Mouse (Mus musculus) MEL (cell line): ENCODE results near the gene Fxn. TPM values are rescaled to one million over a fixed set of nuclear protein-coding genes. Genes with fewer than 3 reads are reported as not detected.
A peak's percentile ranks its signal among the peaks of the same experiment; 100 is the strongest.

Source experiments
- DNase-seq: peaks from one replicate; pipeline ENCODE4 v3.0.0; 2011; ENCODE audit warnings: low read depth, low spot score
- H3K27ac ChIP-seq: 2 replicates; pipeline ENCODE4 v1.5.1; 2012; ENCODE audit warnings: low read depth, mild to moderate bottlenecking, control low read depth, low read length, moderate library complexity; ENCODE audit not compliant: control insufficient read depth
- H3K27me3 ChIP-seq, 2 experiments: fragments of 150-350 bp in 1 of 2; sonication (generic) in 1 of 2; 2 replicates each; pipeline ENCODE4 v1.6.1; 2012; ENCODE audit warnings: low read length in 2 of 2, mild to moderate bottlenecking in 2 of 2, improper control_type of control experiment in 1 of 2, moderate library complexity in 1 of 2; ENCODE audit not compliant: insufficient read depth in 2 of 2, control insufficient read depth in 1 of 2
- H3K36me3 ChIP-seq, 2 experiments: 2 replicates each; pipeline ENCODE4 v1.6.1; 2012 to 2014; ENCODE audit warnings: low read length in 2 of 2, improper control_type of control experiment in 1 of 2, inconsistent platforms in 1 of 2, mild to moderate bottlenecking in 1 of 2; ENCODE audit not compliant: insufficient read depth in 2 of 2, control insufficient read depth in 1 of 2
- H3K4me1 ChIP-seq, 2 experiments: fragments of 150-350 bp in 1 of 2; sonication (generic) in 1 of 2; 2 replicates each; pipeline ENCODE4 v1.6.1; 2012; ENCODE audit warnings: low read length in 2 of 2, improper control_type of control experiment in 1 of 2, mild to moderate bottlenecking in 1 of 2; ENCODE audit not compliant: insufficient read depth in 2 of 2, control insufficient read depth in 1 of 2
- H3K4me3 ChIP-seq, 2 experiments: fragments of 150-350 bp in 1 of 2; sonication (generic) in 1 of 2; 2 replicates each; pipeline ENCODE4 v1.5.1; 2012; ENCODE audit warnings: low read depth in 2 of 2, low read length in 2 of 2, mild to moderate bottlenecking in 2 of 2, moderate library complexity in 2 of 2, control low read depth in 1 of 2, improper control_type of control experiment in 1 of 2; ENCODE audit not compliant: control insufficient read depth in 1 of 2, insufficient read depth in 1 of 2
- H3K79me2 ChIP-seq: 2 replicates; pipeline ENCODE4 v1.6.1; 2012; ENCODE audit warnings: mild to moderate bottlenecking, low read length, moderate library complexity; ENCODE audit not compliant: control insufficient read depth, poor library complexity, insufficient read depth
- H3K9ac ChIP-seq: 2 replicates; pipeline ENCODE4 v1.6.1; 2012; ENCODE audit warnings: low read depth, mild to moderate bottlenecking, control low read depth, low read length, moderate library complexity; ENCODE audit not compliant: control insufficient read depth, poor library complexity, severe bottlenecking
- H3K9me3 ChIP-seq: fragments of 150-350 bp; sonication (generic); replicated peaks from 2 replicates; pipeline ENCODE4 v1.6.1; 2012; ENCODE audit warnings: mild to moderate bottlenecking, low read length, improper control_type of control experiment, moderate library complexity; ENCODE audit not compliant: insufficient read depth
- BHLHE40 ChIP-seq: IDR thresholded peaks from 2 replicates; pipeline ENCODE4 v1.6.1; 2012; ENCODE audit warnings: low read depth, mild to moderate bottlenecking, inconsistent platforms, low read length, improper control_type of control experiment, borderline replicate concordance
- CHD1 ChIP-seq: IDR thresholded peaks from 2 replicates; pipeline ENCODE4 v1.6.1; 2012; ENCODE audit warnings: low read depth, mild to moderate bottlenecking, inconsistent platforms, low read length, improper control_type of control experiment
- CHD2 ChIP-seq: IDR thresholded peaks from 2 replicates; pipeline ENCODE4 v1.6.1; 2011; ENCODE audit warnings: low read length, improper control_type of control experiment
- CTCF ChIP-seq, 3 experiments: IDR thresholded peaks in 2 of 3; conservative IDR thresholded peaks in 1 of 3; 2 replicates each; pipeline ENCODE4 v1.5.1; 2011 to 2012; ENCODE audit warnings: low read length in 3 of 3, low read depth in 2 of 3, mild to moderate bottlenecking in 2 of 3, improper control_type of control experiment in 1 of 3, inconsistent platforms in 1 of 3, mixed read lengths in 1 of 3, moderate library complexity in 1 of 3; ENCODE audit not compliant: control insufficient read depth in 1 of 3, insufficient read depth in 1 of 3, poor library complexity in 1 of 3, severe bottlenecking in 1 of 3
- EP300 ChIP-seq, 2 experiments: IDR thresholded peaks; 2 replicates each; pipeline ENCODE4 v1.6.1; 2011; ENCODE audit warnings: improper control_type of control experiment in 2 of 2, low read length in 2 of 2, low read depth in 1 of 2, mild to moderate bottlenecking in 1 of 2
- ETS1 ChIP-seq: IDR thresholded peaks from 2 replicates; pipeline ENCODE4 v1.6.1; 2012; ENCODE audit warnings: low read depth, mild to moderate bottlenecking, inconsistent platforms, low read length, improper control_type of control experiment, moderate library complexity
- GABPA ChIP-seq: IDR thresholded peaks from 2 replicates; pipeline ENCODE4 v1.6.1; 2012; ENCODE audit warnings: low read depth, mild to moderate bottlenecking, inconsistent platforms, low read length, improper control_type of control experiment, moderate library complexity
- JUND ChIP-seq: IDR thresholded peaks from 2 replicates; pipeline ENCODE4 v1.6.1; 2011; ENCODE audit warnings: low read depth, mild to moderate bottlenecking, improper control_type of control experiment, low read length
- KAT2A ChIP-seq: conservative IDR thresholded peaks from 2 replicates; pipeline ENCODE4 v1.6.1; 2012; ENCODE audit warnings: low read depth, low read length, improper control_type of control experiment, inconsistent platforms
- MAZ ChIP-seq: IDR thresholded peaks from 2 replicates; pipeline ENCODE4 v1.6.1; 2012; ENCODE audit warnings: low read depth, mild to moderate bottlenecking, inconsistent platforms, low read length, improper control_type of control experiment
- MEF2A ChIP-seq: IDR thresholded peaks from 2 replicates; pipeline ENCODE4 v1.6.1; 2014; ENCODE audit warnings: low read depth, mild to moderate bottlenecking, inconsistent platforms, low read length, improper control_type of control experiment; ENCODE audit not compliant: poor library complexity, insufficient replicate concordance, severe bottlenecking; ENCODE audit errors: extremely low read depth
- NELFE ChIP-seq: IDR thresholded peaks from 2 replicates; pipeline ENCODE4 v1.6.1; 2011; ENCODE audit warnings: low read depth, low read length, improper control_type of control experiment
- POLR2AphosphoS2 ChIP-seq: IDR thresholded peaks from 2 replicates; pipeline ENCODE4 v1.6.1; 2011; ENCODE audit warnings: low read length, improper control_type of control experiment
- RCOR1 ChIP-seq: IDR thresholded peaks from 2 replicates; pipeline ENCODE4 v1.6.1; 2012; ENCODE audit warnings: low read depth, mild to moderate bottlenecking, inconsistent platforms, low read length, improper control_type of control experiment
- SIN3A ChIP-seq: IDR thresholded peaks from 2 replicates; pipeline ENCODE4 v1.6.1; 2012; ENCODE audit warnings: low read length, improper control_type of control experiment, inconsistent platforms
- SMC3 ChIP-seq: IDR thresholded peaks from 2 replicates; pipeline ENCODE4 v1.6.1; 2011; ENCODE audit warnings: low read depth, low read length, improper control_type of control experiment
- TAL1 ChIP-seq: IDR thresholded peaks from 2 replicates; pipeline ENCODE4 v1.6.1; 2012; ENCODE audit warnings: mild to moderate bottlenecking, inconsistent platforms, low read length, moderate library complexity, mixed read lengths
- TCF12 ChIP-seq: IDR thresholded peaks from 2 replicates; pipeline ENCODE4 v1.6.1; 2014; ENCODE audit warnings: low read depth, mild to moderate bottlenecking, inconsistent platforms, low read length, improper control_type of control experiment, moderate library complexity
- UBTF ChIP-seq: IDR thresholded peaks from 2 replicates; pipeline ENCODE4 v1.6.1; 2012; ENCODE audit warnings: low read depth, mild to moderate bottlenecking, inconsistent platforms, low read length, improper control_type of control experiment, moderate library complexity, borderline replicate concordance; ENCODE audit not compliant: insufficient read depth
- USF1 ChIP-seq: IDR thresholded peaks from 2 replicates; pipeline ENCODE4 v1.6.1; 2014; ENCODE audit warnings: low read depth, mild to moderate bottlenecking, inconsistent platforms, low read length, improper control_type of control experiment, moderate library complexity
- USF2 ChIP-seq, 2 experiments: IDR thresholded peaks; 2 replicates each; pipeline ENCODE4 v1.6.1; 2011 to 2012; ENCODE audit warnings: improper control_type of control experiment in 2 of 2, low read length in 2 of 2, borderline replicate concordance in 1 of 2, inconsistent platforms in 1 of 2, low read depth in 1 of 2, mild to moderate bottlenecking in 1 of 2; ENCODE audit not compliant: insufficient read depth in 1 of 2
- ZMIZ1 ChIP-seq: IDR thresholded peaks from 2 replicates; pipeline ENCODE4 v1.6.1; 2012; ENCODE audit warnings: low read depth, mild to moderate bottlenecking, inconsistent platforms, low read length, improper control_type of control experiment, moderate library complexity
- polyA plus RNA-seq, 2 experiments: library from polyadenylated mRNA; stranded (reverse) in 1 of 2; unstranded in 1 of 2; fragments of >175 nt in 1 of 2; fragments of >200 nt in 1 of 2; gene quantifications; 2 replicates each; pipeline versions ENCODE4 v1.2.1 to v1.2.4; 2012; ENCODE audit warnings: low replicate concordance in 2 of 2, low read depth in 1 of 2; ENCODE audit not compliant: insufficient read length in 2 of 2, insufficient read depth in 1 of 2, missing spikeins in 1 of 2
- total RNA-seq: library from RNA; depleted of rRNA; stranded (reverse); fragments of 300-350 nt; gene quantifications from 2 replicates; pipeline ENCODE4 v1.2.3, GENCODE M21; 2012

Gene Fxn
- total and polyA plus RNA-seq, 3 experiments: 53.7 to 83.7 TPM; not detected in 1

- no peak overlapping the region for H3K9ac ChIP-seq
- no peak for DNase-seq
- H3K27me3 ChIP-seq: no peaks in the 10 kb centered on the region
- TF ChIP-seq POLR2AphosphoS2: no peak
- no peak for TF ChIP-seq MEF2A
- TF ChIP-seq MAZ: no peak
- no peak for TF ChIP-seq ZMIZ1
- no peak for TF ChIP-seq GABPA
- no peak for TF ChIP-seq EP300 (IDR thresholded peaks at IDR 0.05; ENCODE audit: low read depth in 1 of 2, low read length in 2 of 2)
- TF ChIP-seq SIN3A: no peak
- TF ChIP-seq JUND: no peak
- no peak for TF ChIP-seq USF1
- TF ChIP-seq RCOR1: no peak
- TF ChIP-seq ETS1: no peak
- no peak for TF ChIP-seq BHLHE40
- no peak for TF ChIP-seq TCF12
- TF ChIP-seq CTCF (IDR thresholded peaks at IDR 0.05 in 2 of 3, conservative IDR thresholded peaks at IDR 0.05 in 1 of 3; ENCODE audit: control insufficient read depth in 1 of 3, insufficient read depth in 1 of 3, low read depth in 2 of 3, low read length in 3 of 3, poor library complexity in 1 of 3, severe bottlenecking in 1 of 3): no peak
- no peak for TF ChIP-seq USF2 (IDR thresholded peaks at IDR 0.05; ENCODE audit: borderline replicate concordance in 1 of 2, insufficient read depth in 1 of 2, low read depth in 1 of 2, low read length in 2 of 2)
- no peak for TF ChIP-seq CHD1
- TF ChIP-seq, all 39 proteins: peak for 0
- H3K9me3 ChIP-seq: no peaks in the 10 kb centered on the region
- H3K27ac ChIP-seq: no peak overlapping the region
- no peak overlapping the region for H3K4me3 ChIP-seq
- H3K4me1 ChIP-seq: peaks cover 8 to 12% of the 10 kb centered on the region in 2 experiments
- peaks cover 0 to 10% of the 10 kb centered on the region in 2 experiments; a peak in 2 of 4 replicates for H3K36me3 ChIP-seq
- no peaks in the 10 kb centered on the region for H3K79me2 ChIP-seq
These were observed 43.6 kb upstream of the Fxn start for GRCm38 (mm10) chr19:24323841-24324613.

- no peaks in the 10 kb centered on the region for H3K4me1 ChIP-seq
- no peaks in the 10 kb centered on the region for H3K36me3 ChIP-seq
- H3K4me3 ChIP-seq: no peak overlapping the region
- no peak for TF ChIP-seq POLR2AphosphoS2
- no peak for TF ChIP-seq SMC3
- no peak for TF ChIP-seq NELFE
- TF ChIP-seq TAL1: no peak
- no peak for TF ChIP-seq MAZ
- no peak for TF ChIP-seq GABPA
- no peak for TF ChIP-seq CHD2
- no peak for TF ChIP-seq UBTF
- no peak for TF ChIP-seq BHLHE40
- TF ChIP-seq ZMIZ1: no peak
- TF ChIP-seq KAT2A: no peak
- H3K79me2 ChIP-seq: no peaks in the 10 kb centered on the region
- DNase-seq: peak; percentile 20
- H3K9me3 ChIP-seq: no peaks in the 10 kb centered on the region
- H3K27me3 ChIP-seq: no peaks in the 10 kb centered on the region
- no peak overlapping the region for H3K9ac ChIP-seq
- no peak overlapping the region for H3K27ac ChIP-seq
These were observed 41.5 kb upstream of the Fxn start for GRCm38 (mm10) chr19:24321900-24322311.
